Mouse (Mus musculus): Measurements from ENCODE around the gene Plcb4. TPM values are rescaled to one million over a fixed set of nuclear protein-coding genes. Genes with fewer than 3 reads are reported as not detected.

Gene Plcb4
- total RNA-seq, 2 experiments from 2014 or later = 25.7 to 34.5 TPM

GRCm38 (mm10) chr2:135787415-135787814, 128.6 kb downstream of the Plcb4 start:
- intact Hi-C loops (cut with DNase I; ENCODE audit: low total_unique reads) = no loop called here
- DNase-seq = no peak

- DNase-seq = no peak
- intact Hi-C loops (cut with DNase I; ENCODE audit: low total_unique reads) = no loop called here
These were observed 134.1 kb downstream of the Plcb4 start for GRCm38 (mm10) chr2:135792907-135793306.

GRCm38 (mm10) chr2:135796684-135797083, 137.9 kb downstream of the Plcb4 start:
- intact Hi-C loops (cut with DNase I; ENCODE audit: low total_unique reads) = no loop called here
- DNase-seq = no peak

GRCm38 (mm10) chr2:135797677-135798546, 139.1 kb downstream of the Plcb4 start:
- intact Hi-C loops (cut with DNase I; ENCODE audit: low total_unique reads) = no loop called here
- no peak for DNase-seq

GRCm38 (mm10) chr2:135799149-135799770, 140.4 kb downstream of the Plcb4 start:
- intact Hi-C loops (cut with DNase I; ENCODE audit: low total_unique reads) = no loop called here
- DNase-seq = no peak

GRCm38 (mm10) chr2:135800385-135800784, 141.6 kb downstream of the Plcb4 start:
- DNase-seq = no peak
- intact Hi-C loops (cut with DNase I; ENCODE audit: low total_unique reads) = no loop called here

GRCm38 (mm10) chr2:135802878-135803450, 144.2 kb downstream of the Plcb4 start:
- DNase-seq = no peak
- intact Hi-C loops (cut with DNase I; ENCODE audit: low total_unique reads) = no loop called here

GRCm38 (mm10) chr2:135805748-135806685, 147.2 kb downstream of the Plcb4 start:
- no peak for DNase-seq
- intact Hi-C loops (cut with DNase I; ENCODE audit: low total_unique reads) = no loop called here

- no peak for DNase-seq
- intact Hi-C loops (cut with DNase I; ENCODE audit: low total_unique reads) = no loop called here
These were observed 149.5 kb downstream of the Plcb4 start for GRCm38 (mm10) chr2:135808342-135808741.

- intact Hi-C loops (cut with DNase I; ENCODE audit: low total_unique reads) = loop anchor here (10.0 kb wide), 1 partner anchor 64 kb away; no protein-coding TSS in a partner anchor
- peak; percentile 22 for DNase-seq
These were observed 152.0 kb downstream of the Plcb4 start for GRCm38 (mm10) chr2:135810841-135811240.

GRCm38 (mm10) chr2:135811453-135812101, 152.8 kb downstream of the Plcb4 start:
- DNase-seq = no peak

GRCm38 (mm10) chr2:135812701-135813246, 154.0 kb downstream of the Plcb4 start:
- DNase-seq = no peak
- intact Hi-C loops (cut with DNase I; ENCODE audit: low total_unique reads) = loop anchor here (10.0 kb wide), 1 partner anchor 62 kb away; no protein-coding TSS in a partner anchor

More at GRCm38 (mm10) chr2:135811453-135812101, 152.8 kb downstream of the Plcb4 start:
- intact Hi-C loops (cut with DNase I; ENCODE audit: low total_unique reads) = loop anchor here (10.0 kb wide), 1 partner anchor 63 kb away; no protein-coding TSS in a partner anchor

GRCm38 (mm10) chr2:135820691-135821090, 161.9 kb downstream of the Plcb4 start:
- DNase-seq = no peak

GRCm38 (mm10) chr2:135823690-135824089, 164.9 kb downstream of the Plcb4 start:
- no peak for DNase-seq

More at GRCm38 (mm10) chr2:135820691-135821090, 161.9 kb downstream of the Plcb4 start:
- intact Hi-C loops (cut with DNase I; ENCODE audit: low total_unique reads) = no loop called here

GRCm38 (mm10) chr2:135824757-135825156, 165.9 kb downstream of the Plcb4 start:
- intact Hi-C loops (cut with DNase I; ENCODE audit: low total_unique reads) = no loop called here

More at GRCm38 (mm10) chr2:135823690-135824089, 164.9 kb downstream of the Plcb4 start:
- intact Hi-C loops (cut with DNase I; ENCODE audit: low total_unique reads) = no loop called here

GRCm38 (mm10) chr2:135825645-135826044, 166.8 kb downstream of the Plcb4 start:
- intact Hi-C loops (cut with DNase I; ENCODE audit: low total_unique reads) = no loop called here
- DNase-seq = no peak

More at GRCm38 (mm10) chr2:135824757-135825156, 165.9 kb downstream of the Plcb4 start:
- DNase-seq = no peak

GRCm38 (mm10) chr2:135826616-135827360, 168.0 kb downstream of the Plcb4 start:
- intact Hi-C loops (cut with DNase I; ENCODE audit: low total_unique reads) = no loop called here
- DNase-seq = no peak

GRCm38 (mm10) chr2:135828446-135828845, 169.6 kb downstream of the Plcb4 start:
- no peak for DNase-seq
- intact Hi-C loops (cut with DNase I; ENCODE audit: low total_unique reads) = no loop called here

Data from gastrocnemius, postnatal 14 days (tissue).